Mouse (Mus musculus) layer of hippocampus, adult 11-12 months (tissue): Measurements from ENCODE around the gene Hipk3.

Experiments used
- DNase-seq: peaks from one replicate; pipeline ENCODE4 v3.0.0; 2022; ENCODE audit warnings: low spot score

Hipk3 gene

GRCm38 (mm10) chr2:104471161-104471560 lies 23.1 kb downstream of the Hipk3 start:
- no peak for DNase-seq

GRCm38 (mm10) chr2:104470536-104470935 lies 23.7 kb downstream of the Hipk3 start:
- no peak for DNase-seq

- DNase-seq, result no peak
Observed at GRCm38 (mm10) chr2:104468419-104468818, 25.8 kb downstream of the Hipk3 start.

- no peak for DNase-seq
Observed at GRCm38 (mm10) chr2:104466908-104467616, 27.2 kb downstream of the Hipk3 start.

GRCm38 (mm10) chr2:104465639-104466430 lies 28.4 kb downstream of the Hipk3 start:
- no peak for DNase-seq

GRCm38 (mm10) chr2:104460021-104460420 lies 34.2 kb downstream of the Hipk3 start:
- DNase-seq, result no peak

- DNase-seq, result no peak
Observed at GRCm38 (mm10) chr2:104458569-104459332, 35.5 kb downstream of the Hipk3 start.

- DNase-seq, result no peak
Observed at GRCm38 (mm10) chr2:104457106-104457505, 37.1 kb downstream of the Hipk3 start.

- DNase-seq, result no peak
Observed at GRCm38 (mm10) chr2:104450685-104451084, 43.6 kb downstream of the Hipk3 start.

- DNase-seq, result no peak
Observed at GRCm38 (mm10) chr2:104449191-104449590, 45.1 kb downstream of the Hipk3 start.

- DNase-seq, result no peak
Observed at GRCm38 (mm10) chr2:104448201-104448600, 46.0 kb downstream of the Hipk3 start.

GRCm38 (mm10) chr2:104446016-104446415 lies 48.2 kb downstream of the Hipk3 start:
- DNase-seq, result no peak

- DNase-seq, result peak; percentile 70
Observed at GRCm38 (mm10) chr2:104444776-104445175, 49.5 kb downstream of the Hipk3 start.

GRCm38 (mm10) chr2:104442341-104442740 lies 51.9 kb downstream of the Hipk3 start:
- no peak for DNase-seq

GRCm38 (mm10) chr2:104436226-104436625 lies 58.0 kb downstream of the Hipk3 start:
- no peak for DNase-seq

GRCm38 (mm10) chr2:104431067-104431466 lies 63.2 kb downstream of the Hipk3 start:
- DNase-seq, result no peak

GRCm38 (mm10) chr2:104430566-104430965 lies 63.7 kb downstream of the Hipk3 start:
- DNase-seq, result no peak

GRCm38 (mm10) chr2:104426112-104426511 lies 68.1 kb downstream of the Hipk3 start:
- no peak for DNase-seq

GRCm38 (mm10) chr2:104422230-104422629 lies 72.0 kb downstream of the Hipk3 start:
- DNase-seq, result no peak

GRCm38 (mm10) chr2:104420805-104421204 lies 73.4 kb downstream of the Hipk3 start:
- no peak for DNase-seq

GRCm38 (mm10) chr2:104419999-104420398 lies 74.2 kb downstream of the Hipk3 start:
- DNase-seq, result no peak

GRCm38 (mm10) chr2:104419411-104419810 lies 74.8 kb downstream of the Hipk3 start:
- DNase-seq, result no peak

GRCm38 (mm10) chr2:104413011-104413410 lies 81.2 kb downstream of the Hipk3 start:
- no peak for DNase-seq
